Mouse (Mus musculus) neural tube, embryonic 11.5 days (tissue): ENCODE measurements around the gene Rd3l. TPM values are rescaled to one million over a fixed set of nuclear protein-coding genes. Genes with fewer than 3 reads are reported as not detected.

Source experiments
- ATAC-seq: fragments of 200-750 bp; cut with Nextera tagmentation; 2 replicates; pipeline ENCODE4 v1.8.0; 2017; ENCODE audit warnings: moderate number of reproducible peaks, mild to moderate bottlenecking, moderate TSS enrichment, moderate library complexity; ENCODE audit not compliant: insufficient read depth, low FRiP score, low TSS enrichment
- DNase-seq: peaks from one replicate; pipeline ENCODE4 v3.0.0-alpha.2; 2015; ENCODE audit warnings: low spot score
- H3K27ac ChIP-seq: fragments of 300-500 bp; sonication (generic); 2 replicates; pipeline ENCODE4 v1.5.1; 2014; ENCODE audit warnings: low read depth, mild to moderate bottlenecking, low read length
- H3K27me3 ChIP-seq: fragments of 300-500 bp; sonication (generic); 2 replicates; pipeline ENCODE4 v1.6.1; 2014; ENCODE audit warnings: mild to moderate bottlenecking, low read length, mixed read lengths; ENCODE audit not compliant: control insufficient read depth, insufficient read depth
- H3K36me3 ChIP-seq: fragments of 300-500 bp; sonication (generic); 2 replicates; pipeline ENCODE4 v1.6.1; 2014; ENCODE audit warnings: mild to moderate bottlenecking, low read length, moderate library complexity, mixed read lengths; ENCODE audit not compliant: control insufficient read depth, insufficient read depth
- H3K4me1 ChIP-seq: fragments of 300-500 bp; sonication (generic); 2 replicates; pipeline ENCODE4 v1.6.1; 2014; ENCODE audit warnings: low read length, mixed read lengths; ENCODE audit not compliant: control insufficient read depth, insufficient read depth
- H3K4me2 ChIP-seq: fragments of 300-500 bp; sonication (generic); 2 replicates; pipeline ENCODE4 v1.6.1; 2014; ENCODE audit warnings: low read depth, mild to moderate bottlenecking, moderate library complexity
- H3K4me3 ChIP-seq: fragments of 300-500 bp; sonication (generic); 2 replicates; pipeline ENCODE4 v1.5.1; 2014; ENCODE audit warnings: low read depth, low read length
- H3K9ac ChIP-seq: fragments of 300-500 bp; sonication (generic); 2 replicates; pipeline ENCODE4 v1.6.1; 2014; ENCODE audit warnings: mild to moderate bottlenecking, low read length
- H3K9me3 ChIP-seq: fragments of 300-500 bp; sonication (generic); 2 replicates; pipeline ENCODE4 v1.6.1; 2016; ENCODE audit warnings: low read length; ENCODE audit not compliant: control insufficient read depth
- WGBS: fragments of 180-500 bp; shearing (Covaris S2); extraction: QIAGEN DNeasy Blood & Tissue Kit; methylation state at CpG from one replicate; pipeline ENCODE4 v1.1.7; 2014; 5-methylcytosine and 5-hydroxymethylcytosine counted together
- polyA plus RNA-seq: library from polyadenylated mRNA; unstranded; fragments of >200 nt; fragmentation: Nextera tagmentation; extraction: Ambion mirVana; gene quantifications from 2 replicates; pipeline ENCODE4 v1.2.1, GENCODE M21; 2014

Rd3l gene
- polyA plus RNA-seq, 1 experiment from 2014 or later: not detected

- Histone ChIP-seq H3K9me3 (no peaks in the 10 kb centered on the region), H3K9ac (0 out of 2 replicates have a peak overlapping the region, but pooled peaks have one; percentile 12), H3K4me3 (no peak overlapping the region), H3K27ac (peak overlapping the region; percentile 45), H3K4me2 (peak overlapping the region; percentile 37), H3K27me3 (no peaks in the 10 kb centered on the region), H3K4me1 (no peaks in the 10 kb centered on the region), H3K36me3 (no peaks in the 10 kb centered on the region)
- peak; percentile 63 for DNase-seq
- peak; percentile 85 for ATAC-seq
- WGBS: 30% methylated on average over 12 of the region's 12 CpGs
These were observed 31.6 kb upstream of the Rd3l start for GRCm38 (mm10) chr12:112012511-112013270.

GRCm38 (mm10) chr12:112001223-112001622, 20.1 kb upstream of the Rd3l start:
- Histone ChIP-seq H3K27me3 (no peaks in the 10 kb centered on the region), H3K9me3 (no peaks in the 10 kb centered on the region), H3K9ac (no peak overlapping the region), H3K4me1 (no peaks in the 10 kb centered on the region), H3K4me3 (no peak overlapping the region), H3K36me3 (no peaks in the 10 kb centered on the region), H3K27ac (no peak overlapping the region), H3K4me2 (no peak overlapping the region)
- DNase-seq (peak; percentile 77), ATAC-seq (no peak)
- WGBS: 21% methylated on average over 8 of the region's 8 CpGs

- no peak overlapping the region for H3K4me2 ChIP-seq
- no peaks in the 10 kb centered on the region for H3K4me1 ChIP-seq
- H3K27me3 ChIP-seq: no peaks in the 10 kb centered on the region
- no peak for ATAC-seq
- no peak overlapping the region for H3K9ac ChIP-seq
- no peaks in the 10 kb centered on the region for H3K9me3 ChIP-seq
- H3K4me3 ChIP-seq: no peak overlapping the region
- no peaks in the 10 kb centered on the region for H3K36me3 ChIP-seq
- 92% methylated on average over 7 of the region's 7 CpGs for WGBS
- no peak overlapping the region for H3K27ac ChIP-seq
- DNase-seq: no peak
These were observed 18.6 kb upstream of the Rd3l start for GRCm38 (mm10) chr12:111999735-112000134.

GRCm38 (mm10) chr12:111995161-111995560, 14.0 kb upstream of the Rd3l start:
- no peak overlapping the region for H3K27ac ChIP-seq
- DNase-seq (no peak), ATAC-seq (no peak)
- H3K36me3 ChIP-seq: no peaks in the 10 kb centered on the region
- no peaks in the 10 kb centered on the region for H3K27me3 ChIP-seq
- H3K9me3 ChIP-seq: no peaks in the 10 kb centered on the region
- 89% methylated on average over 2 of the region's 2 CpGs for WGBS
- no peak overlapping the region for H3K4me2 ChIP-seq
- H3K4me3 ChIP-seq: no peak overlapping the region
- no peak overlapping the region for H3K9ac ChIP-seq
- no peaks in the 10 kb centered on the region for H3K4me1 ChIP-seq

- H3K4me3 ChIP-seq: no peak overlapping the region
- no peak for DNase-seq
- H3K9me3 ChIP-seq: no peaks in the 10 kb centered on the region
- no peak overlapping the region for H3K9ac ChIP-seq
- H3K27ac ChIP-seq: no peak overlapping the region
- ATAC-seq: no peak
- H3K4me1 ChIP-seq: no peaks in the 10 kb centered on the region
- H3K36me3 ChIP-seq: no peaks in the 10 kb centered on the region
- 87% methylated on average over 5 of the region's 5 CpGs for WGBS
- no peaks in the 10 kb centered on the region for H3K27me3 ChIP-seq
- no peak overlapping the region for H3K4me2 ChIP-seq
These were observed 11.5 kb upstream of the Rd3l start for GRCm38 (mm10) chr12:111992626-111993025.

GRCm38 (mm10) chr12:111986756-111987155, 5.6 kb upstream of the Rd3l start:
- H3K36me3 ChIP-seq: no peaks in the 10 kb centered on the region
- H3K4me3 ChIP-seq: no peak overlapping the region
- H3K27me3 ChIP-seq: no peaks in the 10 kb centered on the region
- H3K4me2 ChIP-seq: no peak overlapping the region
- no peaks in the 10 kb centered on the region for H3K9me3 ChIP-seq
- DNase-seq (no peak), ATAC-seq (no peak)
- no peak overlapping the region for H3K9ac ChIP-seq
- no peaks in the 10 kb centered on the region for H3K4me1 ChIP-seq
- 65% methylated on average over 9 of the region's 9 CpGs for WGBS
- no peak overlapping the region for H3K27ac ChIP-seq

GRCm38 (mm10) chr12:111983165-111983564, 2.0 kb upstream of the Rd3l start:
- H3K4me1 ChIP-seq: no peaks in the 10 kb centered on the region
- no peaks in the 10 kb centered on the region for H3K36me3 ChIP-seq
- H3K27ac ChIP-seq: no peak overlapping the region
- 70% methylated on average over 2 of the region's 2 CpGs for WGBS
- H3K9me3 ChIP-seq: no peaks in the 10 kb centered on the region
- no peak overlapping the region for H3K9ac ChIP-seq
- ATAC-seq (no peak), DNase-seq (no peak)
- no peak overlapping the region for H3K4me3 ChIP-seq
- H3K4me2 ChIP-seq: no peak overlapping the region
- no peaks in the 10 kb centered on the region for H3K27me3 ChIP-seq

- no peak overlapping the region for H3K4me2 ChIP-seq
- H3K9me3 ChIP-seq: no peaks in the 10 kb centered on the region
- ATAC-seq: no peak
- no peak overlapping the region for H3K4me3 ChIP-seq
- no peaks in the 10 kb centered on the region for H3K36me3 ChIP-seq
- 78% methylated on average over 8 of the region's 8 CpGs for WGBS
- H3K9ac ChIP-seq: no peak overlapping the region
- no peak for DNase-seq
- no peak overlapping the region for H3K27ac ChIP-seq
- no peaks in the 10 kb centered on the region for H3K4me1 ChIP-seq
- H3K27me3 ChIP-seq: no peaks in the 10 kb centered on the region
These were observed 714 bp upstream of the Rd3l start for GRCm38 (mm10) chr12:111981831-111982230.

- ATAC-seq: no peak
- 82% methylated on average over 6 of the region's 6 CpGs for WGBS
These were observed 2.8 kb downstream of the Rd3l start for GRCm38 (mm10) chr12:111978274-111978673.

More at GRCm38 (mm10) chr12:111978274-111978673, 2.8 kb downstream of the Rd3l start:
- Histone ChIP-seq H3K9me3 (no peaks in the 10 kb centered on the region), H3K4me1 (no peaks in the 10 kb centered on the region), H3K27ac (no peak overlapping the region), H3K27me3 (no peaks in the 10 kb centered on the region), H3K4me2 (no peak overlapping the region), H3K36me3 (no peaks in the 10 kb centered on the region), H3K4me3 (no peak overlapping the region), H3K9ac (no peak overlapping the region)
- no peak for DNase-seq
